Mouse (Mus musculus) heart, embryonic 12.5 days (tissue): ENCODE data around the gene Reep6. TPM values are rescaled to one million over a fixed set of nuclear protein-coding genes. Genes with fewer than 3 reads are reported as not detected.

Experiments
- ATAC-seq: fragments of 200-750 bp; cut with Nextera tagmentation; 2 replicates; pipeline ENCODE4 v1.8.0; 2017; ENCODE audit warnings: moderate TSS enrichment, moderate library complexity; ENCODE audit not compliant: insufficient number of reproducible peaks, low FRiP score
- H3K27ac ChIP-seq: fragments of 300-500 bp; sonication (generic); 2 replicates; pipeline ENCODE4 v1.5.1; 2016; ENCODE audit warnings: mild to moderate bottlenecking, moderate library complexity; ENCODE audit not compliant: poor library complexity, severe bottlenecking
- H3K27me3 ChIP-seq: fragments of 300-500 bp; sonication (generic); replicated peaks from 2 replicates; pipeline ENCODE4 v1.6.1; 2016; ENCODE audit warnings: mild to moderate bottlenecking, moderate library complexity
- H3K36me3 ChIP-seq: fragments of 300-500 bp; sonication (generic); 2 replicates; pipeline ENCODE4 v1.6.1; 2016; ENCODE audit warnings: mild to moderate bottlenecking, moderate library complexity
- H3K4me1 ChIP-seq: fragments of 300-500 bp; sonication (generic); replicated peaks from 2 replicates; pipeline ENCODE4 v1.6.1; 2016; ENCODE audit warnings: mild to moderate bottlenecking
- H3K4me2 ChIP-seq: fragments of 300-500 bp; sonication (generic); 2 replicates; pipeline ENCODE4 v1.6.1; 2016; ENCODE audit warnings: mild to moderate bottlenecking, moderate library complexity
- H3K4me3 ChIP-seq: fragments of 300-500 bp; sonication (generic); 2 replicates; pipeline ENCODE4 v1.5.1; 2016; ENCODE audit warnings: mild to moderate bottlenecking
- H3K9ac ChIP-seq: fragments of 300-500 bp; sonication (generic); 2 replicates; pipeline ENCODE4 v1.6.1; 2016; ENCODE audit warnings: mild to moderate bottlenecking, moderate library complexity
- H3K9me3 ChIP-seq: fragments of 300-500 bp; sonication (generic); replicated peaks from 2 replicates; pipeline ENCODE4 v1.6.1; 2016; ENCODE audit warnings: mild to moderate bottlenecking, moderate library complexity
- WGBS: fragments of 180-500 bp; shearing (Covaris S2); methylation state at CpG from one replicate; pipeline ENCODE4 v1.1.7; 2016; 5-methylcytosine and 5-hydroxymethylcytosine counted together
- polyA plus RNA-seq: library from polyadenylated mRNA; unstranded; fragments of >200 nt; fragmentation: Nextera tagmentation; extraction: Ambion mirVana; gene quantifications from 2 replicates; pipeline ENCODE4 v1.2.1, GENCODE M21; 2016

Gene Reep6
- polyA plus RNA-seq, 1 experiment from 2014 or later, result 3.7 TPM

DNA sequence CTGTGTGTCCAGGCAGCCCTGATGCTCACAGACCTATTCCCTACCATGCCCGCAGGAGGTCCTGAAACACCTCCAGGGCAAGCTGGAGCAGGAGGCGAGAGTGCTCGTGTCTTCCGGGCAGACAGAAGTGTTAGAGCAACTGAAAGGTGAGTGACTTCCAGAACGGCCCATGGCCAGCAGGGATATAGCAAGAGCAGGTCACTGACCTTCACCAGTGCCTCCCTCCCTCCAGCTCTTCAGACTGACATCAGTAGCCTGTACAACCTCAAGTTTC lies 27.7 kb upstream of the Reep6 start:
- Histone ChIP-seq H3K27me3 (peaks cover 93% of the 10 kb centered on the region), H3K4me1 (peaks cover 13% of the 10 kb centered on the region), H3K4me2 (peak overlapping the region; percentile 36), H3K9me3 (no peaks in the 10 kb centered on the region), H3K27ac (no peak overlapping the region), H3K4me3 (no peak overlapping the region), H3K36me3 (no peaks in the 10 kb centered on the region), H3K9ac (no peak overlapping the region)
- no peak for ATAC-seq
- WGBS, result 53% methylated on average over 5 of the region's 5 CpGs

- H3K27me3 ChIP-seq, result peaks cover 93% of the 10 kb centered on the region
- 7% methylated on average over 9 of the region's 9 CpGs for WGBS
- peak overlapping the region; percentile 36 for H3K4me2 ChIP-seq
- no peaks in the 10 kb centered on the region for H3K9me3 ChIP-seq
- peak; percentile 35; the same call in 1 of the 2 replicates for ATAC-seq
- H3K4me3 ChIP-seq, result no peak overlapping the region
- H3K36me3 ChIP-seq, result no peaks in the 10 kb centered on the region
- peaks cover 13% of the 10 kb centered on the region for H3K4me1 ChIP-seq
- H3K27ac ChIP-seq, result no peak overlapping the region
- H3K9ac ChIP-seq, result no peak overlapping the region; the same call in 1 of the 2 replicates
Measured at GRCm38 (mm10) chr10:80302471-80302881, 27.3 kb upstream of the Reep6 start.

GRCm38 (mm10) chr10:80304458-80304857 lies 25.3 kb upstream of the Reep6 start:
- Histone ChIP-seq H3K9ac (no peak overlapping the region), H3K27me3 (peaks cover 93% of the 10 kb centered on the region), H3K4me2 (peak overlapping the region; percentile 37; the same call in 1 of the 2 replicates), H3K9me3 (no peaks in the 10 kb centered on the region), H3K27ac (no peak overlapping the region), H3K4me3 (0 out of 2 replicates have a peak overlapping the region, but pooled peaks have one; percentile 2), H3K36me3 (no peaks in the 10 kb centered on the region), H3K4me1 (peaks cover 13% of the 10 kb centered on the region)
- no peak for ATAC-seq
- WGBS, result 16% methylated on average over 12 of the region's 12 CpGs

DNA sequence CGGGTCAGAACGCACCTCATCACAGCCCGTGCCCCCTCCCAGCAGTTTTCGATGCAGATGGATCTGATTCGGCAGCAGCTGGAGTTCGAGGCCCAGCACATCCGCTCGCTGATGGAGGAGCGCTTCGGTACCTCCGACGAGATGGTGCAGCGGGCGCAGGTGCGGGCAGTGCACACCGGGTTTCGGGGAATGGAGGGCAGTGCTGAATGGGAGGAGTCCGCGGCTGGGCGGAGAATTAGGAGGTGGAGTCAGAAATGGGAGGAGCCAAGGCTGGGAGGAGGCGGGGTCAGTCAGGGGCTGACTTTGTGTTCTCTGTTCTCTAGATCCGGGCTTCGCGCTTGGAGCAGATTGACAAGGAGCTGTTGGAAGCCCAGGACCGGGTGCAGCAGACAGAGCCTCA lies 24.9 kb upstream of the Reep6 start:
- H3K4me1 ChIP-seq, result peaks cover 13% of the 10 kb centered on the region
- no peak overlapping the region for H3K9ac ChIP-seq
- peaks cover 91% of the 10 kb centered on the region for H3K27me3 ChIP-seq
- no peak overlapping the region for H3K27ac ChIP-seq
- no peaks in the 10 kb centered on the region for H3K36me3 ChIP-seq
- peak overlapping the region; percentile 37 for H3K4me2 ChIP-seq
- H3K4me3 ChIP-seq, result 0 out of 2 replicates have a peak overlapping the region, but pooled peaks have one; percentile 2
- 0 out of 2 replicates have a peak, but pooled peaks have one; percentile 33 for ATAC-seq
- WGBS, result 8% methylated on average over 25 of the region's 25 CpGs
- H3K9me3 ChIP-seq, result no peaks in the 10 kb centered on the region

DNA sequence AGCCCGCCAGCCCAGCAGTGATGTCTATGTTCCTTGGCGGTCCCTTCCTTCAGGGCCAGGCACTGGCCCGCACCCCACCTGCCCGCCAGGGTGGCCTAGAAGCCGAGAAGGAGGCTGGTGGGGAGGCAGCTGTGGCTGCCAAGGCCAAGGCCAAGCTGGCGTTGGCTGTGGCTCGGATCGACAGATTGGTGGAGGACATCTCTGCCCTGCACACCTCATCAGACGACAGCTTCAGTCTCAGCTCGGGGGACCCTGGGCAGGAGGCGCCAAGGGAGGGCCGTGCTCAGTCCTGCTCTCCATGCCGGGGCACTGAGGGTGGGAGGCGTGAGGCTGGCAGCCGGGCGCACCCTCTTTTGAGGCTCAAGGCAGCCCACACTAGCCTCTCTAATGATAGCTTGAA lies 18.2 kb upstream of the Reep6 start:
- H3K4me3 ChIP-seq, result no peak overlapping the region
- no peak overlapping the region for H3K27ac ChIP-seq
- no peak for ATAC-seq
- no peak overlapping the region for H3K4me2 ChIP-seq
- WGBS, result 72% methylated on average over 16 of the region's 16 CpGs
- peaks cover 98% of the 10 kb centered on the region for H3K27me3 ChIP-seq
- H3K4me1 ChIP-seq, result peaks cover 34% of the 10 kb centered on the region
- no peaks in the 10 kb centered on the region for H3K9me3 ChIP-seq
- no peak overlapping the region for H3K9ac ChIP-seq
- no peaks in the 10 kb centered on the region for H3K36me3 ChIP-seq

- Histone ChIP-seq H3K27ac (no peak overlapping the region), H3K4me3 (no peak overlapping the region), H3K9ac (0 out of 2 replicates have a peak overlapping the region, but pooled peaks have one; percentile 32), H3K4me2 (no peak overlapping the region), H3K36me3 (peaks cover 6% of the 10 kb centered on the region), H3K4me1 (peaks cover 46% of the 10 kb centered on the region), H3K9me3 (no peaks in the 10 kb centered on the region), H3K27me3 (peaks cover 98% of the 10 kb centered on the region)
- 56% methylated on average over 54 of the region's 54 CpGs for WGBS
- ATAC-seq, result no peak
Measured at GRCm38 (mm10) chr10:80312586-80313504, 16.9 kb upstream of the Reep6 start.

DNA sequence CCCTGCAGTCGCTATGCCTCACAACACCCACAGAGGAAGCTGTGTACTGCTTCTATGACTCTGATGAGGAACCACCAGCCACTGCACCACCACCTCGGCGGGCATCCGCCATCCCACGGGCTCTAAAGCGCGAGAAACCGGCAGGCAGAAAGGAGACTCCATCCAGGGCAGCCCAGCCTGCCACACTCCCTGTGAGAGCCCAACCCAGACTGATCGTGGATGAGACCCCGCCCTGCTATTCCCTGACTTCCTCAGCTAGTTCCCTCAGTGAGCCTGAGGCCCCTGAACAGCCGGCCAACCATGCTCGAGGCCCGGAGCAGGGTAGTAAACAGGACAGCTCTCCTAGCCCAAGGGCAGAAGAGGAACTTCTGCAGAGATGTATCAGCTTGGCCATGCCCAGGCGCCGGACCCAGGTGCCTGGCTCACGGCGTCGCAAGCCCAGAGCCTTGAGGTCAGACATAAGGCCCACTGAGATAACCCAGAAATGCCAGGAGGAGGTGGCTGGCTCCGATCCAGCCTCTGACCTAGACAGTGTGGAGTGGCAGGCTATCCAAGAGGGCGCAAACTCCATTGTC lies 16.0 kb upstream of the Reep6 start:
- peak overlapping the region; percentile 32; the same call in 1 of the 2 replicates for H3K9ac ChIP-seq
- peak overlapping the region; percentile 1 for H3K4me2 ChIP-seq
- H3K4me1 ChIP-seq, result peaks cover 46% of the 10 kb centered on the region

GRCm38 (mm10) chr10:80314494-80315001 lies 15.2 kb upstream of the Reep6 start:
- H3K4me2 ChIP-seq, result peak overlapping the region; percentile 5; the same call in 1 of the 2 replicates
- peaks cover 83% of the 10 kb centered on the region for H3K27me3 ChIP-seq
- H3K27ac ChIP-seq, result no peak overlapping the region
- ATAC-seq, result no peak
- H3K36me3 ChIP-seq, result peaks cover 17% of the 10 kb centered on the region
- 40% methylated on average over 16 of the region's 16 CpGs for WGBS
- H3K4me3 ChIP-seq, result no peak overlapping the region
- no peak overlapping the region for H3K9ac ChIP-seq
- peaks cover 52% of the 10 kb centered on the region for H3K4me1 ChIP-seq
- H3K9me3 ChIP-seq, result no peaks in the 10 kb centered on the region

More for the DNA sequence above, 16.0 kb upstream of the Reep6 start:
- Histone ChIP-seq H3K36me3 (peaks cover 15% of the 10 kb centered on the region), H3K27ac (no peak overlapping the region), H3K27me3 (peaks cover 92% of the 10 kb centered on the region), H3K9me3 (no peaks in the 10 kb centered on the region), H3K4me3 (no peak overlapping the region)
- no peak for ATAC-seq
- WGBS, result 28% methylated on average over 20 of the region's 20 CpGs

DNA sequence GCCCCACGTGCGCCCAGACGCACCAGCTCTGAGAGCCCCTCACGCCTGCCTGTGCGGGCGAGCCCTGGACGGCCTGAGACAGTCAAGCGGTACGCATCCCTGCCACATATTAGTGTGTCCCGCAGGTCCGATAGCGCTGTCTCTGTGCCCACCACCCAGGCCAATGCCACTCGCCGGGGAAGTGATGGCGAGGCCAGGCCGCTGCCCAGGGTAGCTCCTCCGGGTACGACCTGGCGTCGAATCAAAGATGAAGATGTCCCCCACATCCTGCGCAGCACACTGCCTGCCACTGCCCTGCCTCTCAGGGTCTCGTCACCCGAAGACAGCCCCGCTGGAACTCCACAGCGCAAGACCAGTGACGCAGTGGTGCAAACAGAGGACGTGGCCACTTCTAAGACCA lies 14.4 kb upstream of the Reep6 start:
- H3K9me3 ChIP-seq, result no peaks in the 10 kb centered on the region
- peak overlapping the region; percentile 5; the same call in 1 of the 2 replicates for H3K4me2 ChIP-seq
- H3K4me3 ChIP-seq, result no peak overlapping the region
- 39% methylated on average over 27 of the region's 27 CpGs for WGBS
- peaks cover 78% of the 10 kb centered on the region for H3K27me3 ChIP-seq
- H3K4me1 ChIP-seq, result peaks cover 54% of the 10 kb centered on the region
- H3K36me3 ChIP-seq, result peaks cover 17% of the 10 kb centered on the region
- ATAC-seq, result no peak
- H3K9ac ChIP-seq, result 0 out of 2 replicates have a peak overlapping the region, but pooled peaks have one; percentile 14
- H3K27ac ChIP-seq, result no peak overlapping the region

DNA sequence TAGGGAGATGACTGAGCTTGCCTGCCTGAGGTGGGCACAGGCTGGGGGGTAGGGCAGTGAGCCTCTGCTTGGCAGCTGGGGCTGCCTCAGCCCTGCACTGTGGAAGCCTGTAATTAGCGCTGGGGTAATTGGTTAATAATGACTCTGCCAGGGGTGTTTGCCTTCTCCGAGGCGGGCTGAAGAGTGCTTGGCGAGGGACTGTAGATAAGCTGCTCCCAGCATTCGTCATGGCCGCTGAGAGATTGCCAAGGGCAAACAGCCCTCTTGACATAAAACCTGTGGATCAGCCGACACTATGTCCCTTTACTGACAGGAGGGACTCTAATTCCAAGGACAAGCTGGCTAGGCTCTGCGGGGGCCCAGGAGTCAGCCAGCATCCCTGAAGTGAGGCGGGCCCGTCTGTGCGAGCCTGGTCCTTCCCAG lies 13.4 kb upstream of the Reep6 start:
- H3K27me3 ChIP-seq, result peaks cover 67% of the 10 kb centered on the region
- H3K27ac ChIP-seq, result 0 out of 2 replicates have a peak overlapping the region, but pooled peaks have one; percentile 2
- H3K9me3 ChIP-seq, result no peaks in the 10 kb centered on the region
- H3K9ac ChIP-seq, result peak overlapping the region; percentile 14; the same call in 1 of the 2 replicates
- peak overlapping the region; percentile 14; the same call in 1 of the 2 replicates for H3K4me2 ChIP-seq
- peaks cover 17% of the 10 kb centered on the region for H3K36me3 ChIP-seq
- peaks cover 54% of the 10 kb centered on the region for H3K4me1 ChIP-seq
- H3K4me3 ChIP-seq, result peak overlapping the region; percentile 1; the same call in 1 of the 2 replicates
- WGBS, result 14% methylated on average over 11 of the region's 11 CpGs
- ATAC-seq, result no peak

DNA sequence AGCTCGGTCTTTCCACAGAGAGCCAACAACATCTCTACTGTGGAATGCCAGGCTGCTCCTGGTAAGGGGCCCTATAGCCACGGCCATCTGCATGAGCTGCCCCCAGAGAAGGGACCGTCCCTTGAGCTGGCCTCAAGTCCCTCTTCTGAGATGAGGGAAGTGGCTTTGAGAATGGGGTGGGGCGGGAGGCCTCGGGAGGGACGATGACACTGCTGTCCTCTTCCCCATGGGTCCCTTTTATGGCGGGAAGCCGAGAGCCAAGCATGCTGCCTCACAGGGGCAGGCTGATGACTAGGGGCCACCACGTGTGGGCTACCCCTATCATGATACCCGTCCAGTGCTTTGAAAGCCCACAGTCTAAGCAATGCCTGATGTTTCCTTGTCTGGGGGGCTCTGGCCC lies 12.7 kb upstream of the Reep6 start:
- Histone ChIP-seq H3K9ac (0 out of 2 replicates have a peak overlapping the region, but pooled peaks have one; percentile 14), H3K4me3 (0 out of 2 replicates have a peak overlapping the region, but pooled peaks have one; percentile 1), H3K27ac (0 out of 2 replicates have a peak overlapping the region, but pooled peaks have one; percentile 2), H3K4me2 (peak overlapping the region; percentile 14; the same call in 1 of the 2 replicates), H3K27me3 (peaks cover 61% of the 10 kb centered on the region), H3K4me1 (peaks cover 54% of the 10 kb centered on the region), H3K9me3 (no peaks in the 10 kb centered on the region), H3K36me3 (peaks cover 17% of the 10 kb centered on the region)
- WGBS, result 55% methylated on average over 10 of the region's 10 CpGs
- ATAC-seq, result no peak
